7 mouse cellular contexts compared by ENCODE assay signal in genomic region chr11:63518847-63519246, GRCm38 (mm10).
DNase-seq lines count a peak whose midpoint lies in the region; ATAC-seq and TF ChIP-seq lines count a peak whose summit lies in the region.

No protein-coding gene starts in this region.

- no peaks in the 10 kb centered on the region for H3K27me3 ChIP-seq in forebrain, postnatal 0 days (ENCODE audit: insufficient read depth, low read length)
- no peaks in the 10 kb centered on the region for H3K27me3 ChIP-seq in stomach, postnatal 0 days (ENCODE audit: control insufficient read depth, insufficient read depth, low read length)

- peak; percentile 41 for DNase-seq in layer of hippocampus, adult 9-11 months
- DNase-seq in layer of hippocampus, postnatal 25 days (ENCODE audit: extremely low spot score in 1 of 2, low spot score in 1 of 2): no peak
- peak; percentile 23 for DNase-seq in embryo, embryonic 10.5 days (ENCODE audit: low spot score)
- peak; percentile 55 for DNase-seq in forebrain, postnatal 0 days
- peak; percentile 52 for DNase-seq in kidney, postnatal 25 days
- peak; percentile 82 for DNase-seq in stomach, postnatal 0 days (ENCODE audit: low spot score)
- DNase-seq in thymus, postnatal 25 days: no peak

- H3K27ac ChIP-seq in forebrain, postnatal 0 days (ENCODE audit: low read depth, low read length): no peak overlapping the region
- H3K27ac ChIP-seq in stomach, postnatal 0 days (replicated peaks): no peak overlapping the region

- H3K9ac ChIP-seq in forebrain, postnatal 0 days: no peak overlapping the region
- no peak overlapping the region for H3K9ac ChIP-seq in stomach, postnatal 0 days (ENCODE audit: low read length)

- no peak for TF ChIP-seq CTCF in forebrain, postnatal 0 days (IDR thresholded peaks at IDR 0.05; ENCODE audit: low read depth)
- no peak for TF ChIP-seq CTCF in stomach, postnatal 0 days (IDR thresholded peaks at IDR 0.05; ENCODE audit: low read depth)

- no peak overlapping the region for H3K4me3 ChIP-seq in forebrain, postnatal 0 days (ENCODE audit: low read depth, low read length)
- H3K4me3 ChIP-seq in stomach, postnatal 0 days (ENCODE audit: low read depth, low read length): no peak overlapping the region

- H3K9me3 ChIP-seq in forebrain, postnatal 0 days (ENCODE audit: low read length): no peaks in the 10 kb centered on the region
- no peaks in the 10 kb centered on the region for H3K9me3 ChIP-seq in stomach, postnatal 0 days (ENCODE audit: control insufficient read depth, low read length)

- no peak for TF ChIP-seq EP300 in stomach, postnatal 0 days (optimal IDR thresholded peaks at IDR 0.05)

- no peak overlapping the region for H3K4me2 ChIP-seq in forebrain, postnatal 0 days (ENCODE audit: low read depth)
- H3K4me2 ChIP-seq in stomach, postnatal 0 days (replicated peaks; ENCODE audit: low read depth): no peak overlapping the region

- ATAC-seq in forebrain, postnatal 0 days: peak; percentile 72
- ATAC-seq in stomach, postnatal 0 days (ENCODE audit: low FRiP score, low TSS enrichment): peak; percentile 91

- H3K4me1 ChIP-seq in forebrain, postnatal 0 days (ENCODE audit: insufficient read depth): no peaks in the 10 kb centered on the region
- H3K4me1 ChIP-seq in stomach, postnatal 0 days (replicated peaks; ENCODE audit: control insufficient read depth, insufficient read depth): no peaks in the 10 kb centered on the region; the same call in 1 of the 2 replicates

- H3K36me3 ChIP-seq in forebrain, postnatal 0 days (ENCODE audit: insufficient read depth): no peaks in the 10 kb centered on the region
- no peaks in the 10 kb centered on the region for H3K36me3 ChIP-seq in stomach, postnatal 0 days (ENCODE audit: control insufficient read depth, insufficient read depth, low read length)

- WGBS in forebrain, postnatal 0 days: 22% methylated on average over 6 of the region's 6 CpGs
- 24% methylated on average over 6 of the region's 6 CpGs for WGBS in stomach, postnatal 0 days

Comparison
In these comparisons a context has a peak if more than half of its experiments do, and no peak if none do; other contexts are left out.
1. DNase-seq: peak in layer of hippocampus, adult 9-11 months (single experiment), embryo, embryonic 10.5 days (single experiment), forebrain, postnatal 0 days (single experiment), kidney, postnatal 25 days (2 of 2) and stomach, postnatal 0 days (single experiment); none in layer of hippocampus, postnatal 25 days (0 of 2) and thymus, postnatal 25 days (single experiment).